Mouse (Mus musculus) kidney, postnatal 25 days (tissue): ENCODE data around the gene Fgf15.
A peak's percentile ranks its signal among the peaks of the same experiment; 100 is the strongest.
"Not testable (repeated sequence)": the region's sequence is repeated elsewhere in the genome, so short reads cannot be mapped to it uniquely, and the experiment has no call there.

Experiments used
- DNase-seq, 2 experiments: peaks; one replicate each; pipeline ENCODE4 v3.0.0; 2021; ENCODE audit warnings: mixed read lengths in 2 of 2

Fgf15 gene

DNA sequence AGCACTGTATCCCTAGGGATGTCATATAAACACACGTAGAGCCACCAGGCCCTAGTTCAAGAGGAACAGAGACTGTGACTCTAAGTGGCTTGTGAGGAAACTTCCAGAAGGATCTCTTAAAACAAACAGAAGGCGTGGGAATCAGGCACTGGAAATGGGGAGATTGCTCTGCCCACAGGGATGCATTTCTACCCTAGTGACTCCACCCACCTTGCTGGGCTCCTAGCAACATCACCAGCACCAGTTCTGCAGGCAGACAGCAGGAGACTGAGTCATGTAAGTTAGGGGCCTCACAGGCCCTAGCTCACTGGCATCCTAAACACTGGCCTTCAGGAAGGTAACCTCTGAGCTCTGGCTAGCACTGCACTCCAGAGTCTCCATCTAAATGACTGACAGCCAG lies 4.5 kb upstream of the Fgf15 start:
- no peak for DNase-seq

DNA sequence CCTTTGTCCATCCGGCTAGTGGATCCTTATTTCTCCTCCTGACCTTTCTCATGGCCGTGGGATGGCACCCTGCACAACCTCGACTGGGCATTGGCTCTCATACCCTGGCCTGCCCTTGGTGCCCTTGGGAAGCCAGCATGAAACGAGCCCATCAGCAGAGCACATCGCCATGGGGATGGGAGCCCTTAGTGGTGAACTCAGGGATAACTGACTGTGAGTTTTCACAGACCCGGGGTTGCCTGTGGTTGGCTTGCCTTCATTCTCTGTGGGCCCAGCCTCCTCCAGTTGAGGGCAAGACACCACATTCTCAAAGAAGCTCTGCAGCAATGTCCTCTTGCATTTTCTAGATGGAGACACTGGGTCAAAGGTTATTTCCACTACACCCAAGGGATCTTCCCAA lies 4.0 kb upstream of the Fgf15 start:
- DNase-seq = no peak

DNA sequence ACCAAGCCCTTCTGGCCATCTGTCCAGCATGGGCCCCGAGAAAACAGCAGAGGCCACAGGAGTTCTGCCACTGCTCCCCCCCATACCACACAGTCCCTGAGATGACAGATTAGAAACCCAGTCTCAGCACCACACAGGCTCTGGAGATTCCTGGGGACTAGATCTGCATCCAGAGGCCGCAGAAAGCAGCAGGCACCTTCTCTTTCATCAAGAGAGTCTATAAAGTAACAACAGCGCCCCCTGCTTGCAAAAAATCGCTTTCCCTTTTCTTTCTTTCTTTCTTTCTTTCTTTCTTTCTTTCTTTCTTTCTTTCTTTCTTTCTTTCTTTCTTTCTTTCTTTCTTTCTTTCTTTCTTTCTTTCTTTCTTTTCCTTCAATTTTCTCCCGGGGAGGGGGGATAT lies 2.1 kb upstream of the Fgf15 start:
- DNase-seq = peak in 1 of 2 experiments; percentile 71

DNA sequence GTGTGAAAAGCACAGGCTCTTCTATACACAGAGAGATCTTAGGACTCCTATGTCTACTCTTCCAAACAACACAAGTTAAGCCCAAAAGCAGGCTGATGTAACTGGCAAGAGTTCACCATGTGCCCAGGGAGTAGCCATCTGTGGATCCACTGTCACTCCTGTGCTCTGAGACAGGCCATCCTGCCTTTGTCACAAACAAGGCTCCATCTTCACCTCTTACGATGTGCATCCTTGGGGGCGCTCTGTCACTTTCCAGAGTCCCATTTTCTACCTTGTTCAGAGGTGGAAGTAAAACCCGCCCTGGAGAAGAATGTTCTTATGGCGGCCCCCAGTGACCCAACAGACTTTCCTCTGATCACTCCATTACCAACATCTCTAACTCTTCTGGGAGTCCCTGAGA lies 1.6 kb upstream of the Fgf15 start:
- DNase-seq = no peak

DNA sequence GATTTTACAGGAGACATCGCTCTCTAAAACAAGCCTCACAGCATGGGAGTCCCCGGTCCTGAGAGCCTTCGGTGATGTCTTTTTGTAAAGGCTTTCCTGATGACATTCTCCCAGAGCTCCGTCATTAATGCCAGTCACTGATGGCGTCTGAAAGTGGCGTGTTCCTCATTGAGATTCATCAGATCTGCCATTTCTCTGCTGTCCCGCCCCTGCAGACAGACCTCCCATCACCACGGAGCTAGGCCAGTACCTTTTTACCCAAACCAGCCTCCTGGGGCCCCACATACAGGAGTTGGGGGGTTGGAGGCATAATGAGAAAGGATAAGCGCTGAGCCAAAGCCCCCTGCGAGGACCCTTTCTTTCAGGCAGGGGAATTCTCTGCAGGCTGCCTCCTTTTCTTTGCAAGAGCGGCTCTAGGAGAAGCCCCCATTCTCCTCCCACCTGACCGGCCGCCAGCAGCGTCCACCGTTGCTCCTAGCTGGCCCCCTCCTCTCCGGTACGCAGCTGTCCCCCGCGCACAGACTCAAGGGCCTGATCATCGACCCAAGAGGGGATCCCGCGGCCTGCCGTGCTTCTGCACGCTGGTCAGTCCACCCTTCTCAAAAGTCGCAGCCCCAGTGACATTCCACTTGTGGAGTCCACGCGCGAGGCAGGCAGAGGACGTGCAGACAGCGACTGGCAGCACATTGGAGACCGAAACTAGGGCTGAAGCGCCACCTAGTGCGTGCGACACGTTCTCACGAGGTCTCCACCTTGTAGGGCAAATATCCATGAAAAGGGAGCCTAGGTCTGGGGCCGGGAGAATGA lies 823 bp upstream of the Fgf15 start:
- peak; percentile 77 to 80 for DNase-seq

DNA sequence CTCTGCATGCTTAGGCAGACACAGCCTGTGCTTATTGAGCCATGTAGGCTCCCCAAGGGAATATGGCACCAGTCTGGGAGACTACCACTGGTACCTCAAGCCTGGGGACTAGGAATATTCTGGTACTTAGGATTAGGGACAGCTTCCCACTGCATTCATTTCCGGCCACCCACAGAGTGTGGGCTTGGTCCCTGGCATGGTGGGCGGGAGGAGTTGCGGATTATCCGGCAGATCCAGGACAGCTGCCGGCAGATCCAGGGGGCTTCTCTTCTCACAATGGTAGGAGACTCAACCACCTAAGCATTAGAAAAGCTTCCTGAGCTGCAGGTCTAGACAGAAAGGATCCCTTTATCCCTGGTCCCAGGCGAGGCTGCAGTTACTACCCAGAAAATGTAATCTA lies 2.2 kb downstream of the Fgf15 start:
- DNase-seq = no peak

DNA sequence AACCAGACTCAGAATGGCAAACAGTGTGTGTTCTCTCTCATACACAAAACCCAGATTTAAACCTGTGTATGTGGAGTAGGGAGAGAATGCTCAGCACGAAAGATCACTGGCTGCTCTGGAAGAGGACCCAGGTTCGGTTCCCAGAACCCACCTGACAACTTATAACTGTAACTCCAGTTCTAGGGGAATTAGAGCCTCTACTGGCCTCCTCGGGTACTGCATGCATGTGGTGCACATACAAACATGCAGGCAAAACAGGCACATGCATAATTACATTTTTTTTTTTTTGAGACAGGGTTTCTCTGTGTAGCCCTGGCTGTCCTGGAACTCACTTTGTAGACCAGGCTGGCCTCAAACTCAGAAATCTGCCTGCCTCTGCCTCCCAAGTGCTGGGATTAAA lies 9.2 kb downstream of the Fgf15 start:
- DNase-seq = not testable (repeated sequence)

DNA sequence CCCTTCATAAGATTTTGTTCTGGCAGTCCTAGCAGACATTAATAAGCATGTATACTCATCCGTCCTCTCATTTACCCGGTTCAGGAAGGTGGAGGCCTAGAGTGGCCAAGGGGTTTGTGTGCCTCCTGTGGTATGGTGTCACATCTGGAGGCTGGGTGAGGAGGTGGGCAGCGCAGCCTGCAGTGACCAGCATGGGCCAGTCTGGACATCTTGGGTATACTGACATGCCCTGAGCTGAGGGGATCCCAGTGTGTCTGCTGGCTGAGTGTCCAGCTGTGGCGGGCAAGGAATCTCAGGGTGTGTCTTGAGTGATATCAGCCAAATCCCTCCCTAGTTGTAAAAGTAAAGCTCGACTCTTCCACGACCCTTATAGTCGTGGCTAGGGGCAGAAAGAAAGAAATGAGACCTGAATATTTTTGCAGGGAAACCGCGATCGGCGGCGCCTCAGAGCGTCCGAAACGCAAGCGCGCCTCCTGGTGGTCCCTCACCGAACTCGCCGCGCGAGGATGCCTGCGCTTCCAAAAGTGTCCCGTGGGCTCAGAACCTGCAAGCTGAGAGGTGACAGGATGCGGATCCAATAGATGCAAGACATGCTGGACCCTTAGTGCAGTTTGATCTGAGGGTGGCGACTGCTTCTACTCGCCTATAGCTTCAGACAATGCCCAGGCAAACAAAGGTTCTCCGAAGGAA lies 10.5 kb downstream of the Fgf15 start:
- DNase-seq = peak; percentile 55 to 67

DNA sequence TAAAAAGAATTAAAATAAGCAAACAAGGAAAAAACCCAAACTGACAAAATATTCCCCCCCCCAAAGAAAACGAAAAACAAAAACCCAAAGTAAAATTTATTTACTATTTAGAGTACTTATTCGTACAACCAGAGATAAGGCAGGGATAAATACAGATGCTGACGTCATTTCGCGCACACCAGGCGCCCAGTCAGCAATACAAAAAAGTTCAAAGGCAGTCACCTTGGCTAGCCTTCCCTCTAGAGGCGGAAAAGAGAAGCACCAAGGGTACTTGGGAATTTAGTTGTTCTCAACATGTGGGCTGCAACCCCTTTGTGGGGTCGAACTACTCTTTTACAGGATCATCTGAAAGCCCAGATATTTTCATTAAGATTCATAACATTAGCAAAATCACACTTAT lies 11.5 kb downstream of the Fgf15 start:
- no peak for DNase-seq

DNA sequence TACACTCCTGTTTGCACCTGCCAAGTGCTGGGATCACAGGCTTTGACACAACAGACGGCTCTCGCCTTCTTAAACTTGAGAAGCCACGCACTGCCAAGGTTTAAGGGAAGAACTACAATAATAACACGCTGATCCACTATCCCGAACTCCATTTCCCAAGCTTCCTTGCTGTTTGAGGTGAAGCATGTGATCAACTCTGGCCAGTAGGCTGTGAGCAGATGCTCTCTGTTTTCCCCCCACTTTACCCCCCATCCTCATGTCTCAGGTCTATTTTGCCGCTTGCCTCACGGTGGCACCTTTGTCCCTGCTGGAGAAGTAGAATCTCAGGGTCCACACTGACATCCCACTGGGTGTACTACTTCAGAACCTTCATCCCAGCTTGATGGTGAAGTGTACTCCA lies 12.4 kb downstream of the Fgf15 start:
- DNase-seq = no peak

DNA sequence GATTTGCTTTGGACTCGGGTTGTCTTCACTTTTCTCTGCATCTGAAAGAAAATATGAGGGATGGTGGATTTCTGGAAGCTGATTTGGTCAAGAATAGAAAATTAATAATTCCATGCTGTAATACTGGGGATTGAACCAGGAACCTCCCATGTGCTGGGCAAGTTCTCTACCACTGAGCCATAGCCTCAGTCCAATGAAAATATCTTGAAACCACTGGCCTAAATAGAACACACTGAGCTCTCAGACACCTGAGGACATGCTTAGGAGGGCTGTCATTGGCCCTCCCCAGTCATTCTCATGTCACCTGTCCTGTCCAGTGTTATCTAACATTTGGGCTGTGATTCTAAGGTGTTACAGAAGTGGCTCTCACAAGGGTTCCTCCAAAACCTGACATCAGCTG lies 14.8 kb downstream of the Fgf15 start:
- DNase-seq = no peak

DNA sequence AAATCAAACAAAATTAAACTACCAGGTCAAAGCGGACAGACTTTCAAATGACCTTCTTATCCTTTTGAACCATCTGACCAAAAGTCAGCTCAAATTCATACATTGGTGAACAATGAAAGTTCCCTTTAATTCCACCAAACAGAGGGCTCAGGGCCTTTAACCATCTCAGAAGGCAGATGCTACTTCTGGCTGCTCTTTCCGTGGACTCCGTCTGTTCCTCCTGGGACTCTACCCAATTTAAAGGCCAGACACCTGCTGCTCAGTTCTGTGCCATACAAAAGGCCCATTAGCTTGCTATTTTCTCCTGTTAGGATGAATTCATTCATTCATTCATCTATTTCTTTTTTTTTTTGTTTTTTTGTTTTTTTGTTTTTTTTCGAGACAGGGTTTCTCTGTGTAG lies 16.6 kb downstream of the Fgf15 start:
- no peak for DNase-seq

DNA sequence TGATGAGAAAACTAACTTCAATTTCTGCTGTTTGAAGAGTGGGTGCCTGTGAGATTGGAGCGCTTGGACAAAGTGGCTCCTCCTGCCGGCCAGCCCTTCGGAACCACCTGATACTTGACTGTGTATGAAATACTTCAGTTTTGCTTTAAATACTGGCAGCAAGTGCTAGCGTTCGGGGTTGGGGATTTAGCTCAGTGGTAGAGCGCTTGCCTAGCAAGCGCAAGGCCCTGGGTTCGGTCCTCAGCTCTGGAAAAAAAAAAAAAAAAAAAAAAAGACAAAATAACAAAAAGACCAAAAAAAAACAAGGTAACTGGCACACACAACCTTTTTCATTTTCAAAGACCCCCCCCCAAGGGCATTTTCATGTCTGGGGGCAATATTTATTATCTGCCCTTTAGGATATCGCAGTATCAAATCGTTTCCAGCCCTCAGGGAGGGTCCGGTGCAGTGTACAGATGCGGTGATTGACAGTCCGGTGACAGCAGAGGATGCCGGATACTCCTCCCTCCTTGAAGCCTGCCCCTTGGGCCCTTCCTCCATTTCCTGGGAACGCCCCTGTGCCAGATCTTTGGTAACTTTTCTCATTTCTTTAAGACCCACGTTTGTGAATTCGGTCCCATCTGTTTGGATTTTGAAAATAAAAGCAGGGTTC lies 18.1 kb downstream of the Fgf15 start:
- no peak for DNase-seq

DNA sequence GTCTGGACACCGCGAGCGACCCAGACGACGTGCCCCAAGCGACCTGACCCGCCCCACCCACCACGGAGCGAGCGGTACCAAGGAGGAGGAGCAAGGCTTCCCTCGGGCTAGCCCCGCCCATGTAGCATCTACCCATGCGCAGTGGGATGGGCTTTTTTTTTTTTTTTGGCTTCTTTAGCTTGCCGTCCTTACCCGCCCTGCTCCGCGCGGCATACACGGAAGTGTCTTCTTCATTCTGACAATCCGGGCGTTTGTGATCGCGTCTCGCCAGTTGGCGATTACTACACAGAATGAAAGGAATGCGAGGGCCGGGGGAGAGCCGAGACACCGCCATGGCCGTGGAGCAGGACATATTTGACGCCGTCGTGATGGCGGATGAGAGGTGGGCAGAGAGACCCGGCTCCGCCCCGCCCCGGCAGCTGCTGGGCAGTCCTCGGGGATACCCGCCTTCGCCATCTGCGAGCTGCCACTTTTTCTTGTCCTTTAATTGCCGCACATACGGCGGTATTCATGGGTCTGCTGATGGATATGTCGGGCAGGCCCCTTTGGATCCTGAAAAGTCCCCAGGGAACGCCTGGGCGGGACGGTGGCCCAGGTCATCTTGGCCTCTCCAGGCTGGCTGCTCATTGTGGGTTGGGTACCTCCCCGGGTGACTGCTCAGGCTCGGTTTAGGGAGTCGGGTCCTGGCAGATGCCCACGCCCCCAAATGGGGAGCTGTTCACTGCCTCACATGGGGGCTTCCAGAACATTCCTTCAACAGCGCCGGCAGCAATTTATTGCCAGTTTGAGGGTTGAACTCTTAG lies 18.8 kb downstream of the Fgf15 start, which contains the start of gene LTO1:
Gene LTO1 (plus strand): TSS at position 153 of the 803 bp plus-strand sequence.
- DNase-seq = peak; percentile 92 to 95

DNA sequence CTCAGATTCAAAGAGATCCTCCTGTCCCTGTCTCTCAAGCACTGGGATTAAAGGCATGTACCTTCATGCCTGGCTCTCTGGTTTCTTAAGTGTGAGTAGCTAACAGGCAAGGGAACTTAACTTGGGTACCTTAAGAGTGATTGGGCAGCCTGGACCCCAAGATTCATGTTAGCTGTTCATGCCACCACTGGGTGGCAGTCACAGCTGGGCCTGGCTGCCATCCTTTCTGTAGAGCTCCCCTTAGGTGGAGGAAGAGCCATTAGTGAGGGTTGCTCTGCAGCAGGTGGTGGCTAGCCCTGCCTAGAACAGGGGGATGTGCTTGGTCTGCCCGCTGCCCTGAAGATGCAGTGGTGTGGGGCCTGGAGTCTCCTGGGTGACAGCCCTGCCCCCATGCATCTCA lies 22.5 kb downstream of the Fgf15 start:
- DNase-seq = no peak

DNA sequence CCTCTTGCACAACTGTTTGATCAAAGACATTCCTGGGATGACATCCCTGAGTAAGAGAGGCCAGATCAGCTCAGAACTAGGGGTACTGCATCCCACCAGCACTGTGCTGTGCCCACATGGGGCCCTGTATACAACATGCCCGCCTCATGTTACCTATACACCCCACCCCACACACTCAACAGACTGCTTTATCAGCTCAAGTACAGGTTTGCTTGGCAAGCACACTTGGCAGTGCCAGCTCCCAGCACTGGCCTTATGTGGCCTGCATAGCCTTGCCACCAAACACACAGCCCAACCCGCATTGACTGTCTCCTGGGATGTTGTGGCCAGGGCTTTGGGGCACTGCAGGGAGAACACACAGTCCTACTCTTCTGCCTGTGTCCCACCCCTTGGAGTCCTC lies 31.3 kb downstream of the Fgf15 start:
- no peak for DNase-seq

DNA sequence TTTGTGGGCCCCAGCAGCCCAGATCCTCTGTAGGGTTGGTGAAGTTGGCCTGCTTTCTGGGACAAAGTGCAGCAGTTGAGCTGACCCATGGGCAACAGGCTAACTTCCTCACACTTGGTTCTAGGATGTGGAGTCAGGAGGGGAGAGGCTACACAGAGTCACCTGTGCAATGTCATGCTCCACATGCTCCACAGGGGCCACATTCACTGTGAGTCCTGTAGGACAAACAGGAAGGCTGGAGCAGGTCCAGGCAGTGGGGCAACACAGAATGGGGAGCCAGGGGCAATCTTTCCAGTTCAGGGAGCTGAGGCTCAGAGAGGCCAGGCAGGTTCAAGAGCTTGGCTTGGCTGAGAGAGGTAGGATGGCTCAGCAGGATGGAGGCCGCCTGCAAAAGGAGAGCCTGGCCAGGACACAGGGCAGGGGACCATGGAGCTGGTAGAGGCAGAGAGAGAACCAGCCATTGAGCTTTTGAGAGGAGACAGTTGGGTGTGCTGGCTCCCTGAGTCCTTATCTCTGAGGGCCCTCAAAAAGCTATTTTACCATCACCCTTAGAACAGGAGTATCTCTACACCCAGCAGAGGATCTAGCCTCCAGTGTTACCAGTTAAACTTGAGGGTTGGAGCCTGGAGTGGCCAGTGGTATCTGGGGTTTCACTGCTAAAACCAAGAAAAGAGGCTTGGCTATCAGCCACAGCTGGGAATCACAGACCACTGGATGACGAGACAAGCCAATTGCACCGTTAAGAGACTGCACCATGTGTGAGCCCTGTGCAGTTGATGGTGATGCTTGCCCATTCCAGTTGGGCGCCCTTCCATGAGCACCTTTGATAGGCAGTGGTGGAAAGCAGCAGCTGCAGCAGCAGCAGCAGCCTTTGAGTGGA lies 31.9 kb downstream of the Fgf15 start:
- DNase-seq = peak; percentile 28 to 79

DNA sequence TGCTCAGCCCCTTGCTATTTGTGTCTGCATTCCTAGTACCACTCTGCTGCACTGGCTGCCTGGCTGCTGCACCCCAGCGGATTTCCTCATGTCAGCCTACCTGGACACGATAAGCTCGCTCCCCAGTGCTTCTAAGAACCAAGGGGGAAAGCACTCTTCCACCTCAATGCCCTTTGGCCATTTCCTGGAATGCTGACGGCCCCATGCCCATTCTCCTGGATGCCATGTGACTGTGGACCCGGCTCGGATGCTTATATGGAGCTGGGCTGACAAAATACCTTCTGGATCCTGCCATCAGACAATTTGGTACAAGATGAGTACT lies 32.5 kb downstream of the Fgf15 start:
- DNase-seq = peak; percentile 32 to 50

DNA sequence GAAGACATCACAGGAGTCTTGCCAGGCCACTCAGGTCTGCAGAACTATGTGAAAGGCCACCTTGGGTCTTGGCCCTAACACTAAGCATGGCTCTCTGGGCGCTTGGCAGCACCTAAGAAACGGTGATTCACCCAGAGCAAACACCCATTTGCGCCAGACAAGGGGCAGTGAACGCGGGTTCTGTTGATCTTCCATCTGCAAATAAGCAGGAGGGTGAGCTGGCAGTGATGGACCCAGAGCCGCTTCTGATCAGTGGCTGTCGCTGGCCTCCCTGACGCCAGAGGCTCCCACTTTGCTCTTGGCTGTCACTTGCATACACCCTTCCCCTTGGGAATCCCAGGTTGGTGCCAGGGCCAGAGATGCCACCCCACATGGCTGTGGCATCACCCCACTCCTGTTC lies 33.2 kb downstream of the Fgf15 start:
- no peak for DNase-seq

DNA sequence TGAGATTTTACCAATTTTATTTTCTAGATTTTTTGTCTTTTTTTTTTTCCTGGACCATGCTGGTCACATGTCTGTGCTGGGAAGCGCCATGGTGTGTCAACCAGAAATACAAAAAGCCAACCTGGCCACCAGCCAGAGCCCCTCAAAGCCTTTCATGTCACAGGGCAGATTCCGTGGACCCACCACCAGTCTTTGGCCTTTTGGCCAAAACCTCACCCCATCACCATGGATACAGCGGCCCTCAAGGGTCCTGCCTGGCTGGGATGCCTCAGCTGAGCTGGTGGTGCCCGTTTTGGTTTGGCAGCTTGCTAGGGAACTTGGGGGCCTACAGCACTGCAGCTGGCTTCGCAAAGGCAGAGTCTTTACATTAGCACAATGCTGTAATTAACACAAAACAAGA lies 33.6 kb downstream of the Fgf15 start:
- DNase-seq = peak in 1 of 2 experiments; percentile 51

DNA sequence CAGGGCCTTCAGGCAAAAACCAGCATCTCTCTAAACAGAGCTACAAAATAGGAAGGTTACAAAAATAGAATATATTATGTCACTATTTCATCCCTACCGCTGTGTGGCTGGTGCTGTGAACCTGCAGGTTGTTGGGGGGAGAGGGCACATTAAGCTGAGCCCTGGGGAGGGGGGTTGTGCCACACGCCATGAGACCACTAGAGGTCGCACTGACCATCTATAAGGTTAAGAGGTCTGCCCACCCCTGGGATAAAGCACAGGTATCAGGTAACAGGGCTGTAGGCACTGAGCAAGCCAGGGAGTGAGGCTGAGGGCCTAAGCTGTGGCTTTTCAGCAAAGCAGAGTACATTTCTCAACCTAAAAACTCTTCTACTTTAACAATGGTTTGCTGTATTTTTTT lies 35.4 kb downstream of the Fgf15 start:
- peak; percentile 58 to 60 for DNase-seq

DNA sequence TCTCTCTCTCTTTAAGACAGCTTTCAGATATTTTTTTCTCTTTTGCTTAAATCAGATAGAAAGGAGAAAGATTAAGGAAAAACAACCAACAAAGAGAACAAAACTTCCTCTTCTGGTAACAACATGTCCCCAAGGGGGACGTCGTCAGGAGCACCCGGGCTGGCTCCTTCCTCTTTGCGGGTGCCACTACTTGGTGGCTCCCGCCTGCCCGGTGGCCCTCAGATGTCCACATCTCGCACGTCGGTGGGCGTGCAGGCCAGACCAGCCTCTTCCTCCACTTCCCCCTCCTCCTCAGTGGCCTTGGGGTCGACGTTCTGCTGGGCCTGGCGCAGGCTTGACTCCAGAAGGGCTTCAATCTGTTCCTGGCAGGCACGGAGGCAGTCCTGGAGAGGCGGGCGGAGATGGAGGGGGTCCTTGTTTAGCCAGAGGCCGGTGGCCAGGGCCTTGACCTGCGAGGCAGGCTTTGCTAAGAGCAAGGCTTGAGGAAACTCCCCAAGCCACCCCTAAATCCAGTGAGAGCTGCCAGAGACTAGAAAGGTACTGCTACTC lies 36.1 kb downstream of the Fgf15 start:
- no peak for DNase-seq
